Mouse (Mus musculus): ENCODE measurements at regions not wholly inside any gene's neighbourhood (a gene's known extent, or its start where the extent isn't known, plus 50 kb on each side); places are given as distances from the start of the nearest gene placed in this dataset.

- no peak for TF ChIP-seq CTCF (IDR thresholded peaks at IDR 0.05; ENCODE audit: control insufficient read depth, insufficient read depth, insufficient replicate concordance, low read depth, low read length)
- no peak for TF ChIP-seq POLR2A (IDR thresholded peaks at IDR 0.05; ENCODE audit: control insufficient read depth, low read depth, low read length)
Measured at GRCm38 (mm10) chr9:43408493-43408892, 97.8 kb downstream of the Trim29 start.
